Mouse (Mus musculus) megakaryocyte progenitor cell, adult 5-6 weeks (primary cell): ENCODE data around the gene Large2. TPM values are rescaled to one million over a fixed set of nuclear protein-coding genes. Genes with fewer than 3 reads are reported as not detected.

ENCODE experiments used
- ATAC-seq: replicated peaks from 2 replicates; pipeline ENCODE4 v1.8.0; 2016; ENCODE audit warnings: mild to moderate bottlenecking, moderate TSS enrichment, inconsistent platforms; ENCODE audit not compliant: poor library complexity
- total RNA-seq, 2 experiments: library from RNA; stranded (forward) in 1 of 2; stranded (reverse) in 1 of 2; fragments of 157-497, 149-512 nt in 1 of 2; fragments of 200-1000 nt in 1 of 2; gene quantifications; 2 replicates each; pipeline versions ENCODE4 v1.2.3 to v1.2.4; 2015 to 2017

Gene Large2
- total RNA-seq, 2 experiments from 2014 or later: 0.69 TPM; not detected in 1

- no peak for ATAC-seq
These were observed 16.4 kb upstream of the Large2 start for GRCm38 (mm10) chr2:92391116-92391515.

- peak; percentile 27; the same call in 1 of the 2 replicates for ATAC-seq
These were observed 15.7 kb upstream of the Large2 start for GRCm38 (mm10) chr2:92390206-92390930.

- no peak for ATAC-seq
These were observed 15.0 kb upstream of the Large2 start for GRCm38 (mm10) chr2:92389645-92390044.

- peak; percentile 18 for ATAC-seq
These were observed 14.4 kb upstream of the Large2 start for GRCm38 (mm10) chr2:92388891-92389641.

- ATAC-seq: no peak
These were observed 13.4 kb upstream of the Large2 start for GRCm38 (mm10) chr2:92388081-92388517.

GRCm38 (mm10) chr2:92387646-92388045, 13.0 kb upstream of the Large2 start:
- no peak for ATAC-seq

GRCm38 (mm10) chr2:92386821-92387570, 12.3 kb upstream of the Large2 start:
- no peak for ATAC-seq

- no peak for ATAC-seq
These were observed 10.7 kb upstream of the Large2 start for GRCm38 (mm10) chr2:92385113-92386051.

- ATAC-seq: no peak
These were observed 9.4 kb upstream of the Large2 start for GRCm38 (mm10) chr2:92384101-92384500.

GRCm38 (mm10) chr2:92382759-92383158, 8.1 kb upstream of the Large2 start:
- no peak for ATAC-seq

GRCm38 (mm10) chr2:92381901-92382588, 7.4 kb upstream of the Large2 start, which contains the start of gene 1700029I15Rik:
Gene 1700029I15Rik, plus strand, starts transcription at chr2:92382538.
- no peak for ATAC-seq

- ATAC-seq: no peak
These were observed 6.5 kb upstream of the Large2 start for GRCm38 (mm10) chr2:92381161-92381560.

GRCm38 (mm10) chr2:92380495-92381050, 5.9 kb upstream of the Large2 start:
- no peak for ATAC-seq

- ATAC-seq: no peak
These were observed 5.3 kb upstream of the Large2 start for GRCm38 (mm10) chr2:92379783-92380494.

GRCm38 (mm10) chr2:92377320-92377719, 2.7 kb upstream of the Large2 start:
- ATAC-seq: no peak

- ATAC-seq: peak; percentile 4; the same call in 1 of the 2 replicates
These were observed 1.6 kb upstream of the Large2 start for GRCm38 (mm10) chr2:92376300-92376699.

- no peak for ATAC-seq
These were observed 1.1 kb upstream of the Large2 start for GRCm38 (mm10) chr2:92375788-92376187.

- peak; percentile 89 for ATAC-seq
These were observed 492 bp upstream of the Large2 start for GRCm38 (mm10) chr2:92375099-92375623.
